Mouse (Mus musculus): ENCODE measurements around the gene Pycard. TPM values are rescaled to one million over a fixed set of nuclear protein-coding genes. Genes with fewer than 3 reads are reported as not detected.
"Not testable (repeated sequence)": the region's sequence is repeated elsewhere in the genome, so short reads cannot be mapped to it uniquely, and the experiment has no call there.

The Pycard gene
- total RNA-seq (2021): 1 to 10 TPM; 2.9 to 4.5 TPM
- long read RNA-seq, experiment 1, partial matches to known transcripts: 0 of 11 reads
- long read RNA-seq, experiment 1, other reads (novel, unspliced or antisense): 9 of 11 reads
- long read RNA-seq, experiment 2, partial matches to known transcripts: 0 of 7 reads
- long read RNA-seq, experiment 2, other reads (novel, unspliced or antisense): 4 of 7 reads

GRCm38 (mm10) chr7:127993341-127993977 lies at the start of gene Pycard:
Pycard (minus strand) TSS chr7:127993867.
- DNase-seq (ENCODE audit: low spot score in 2 of 2): no peak

- not testable (repeated sequence) for DNase-seq (ENCODE audit: low spot score in 2 of 2)
These were observed 48.6 kb upstream of the Pycard start for GRCm38 (mm10) chr7:128042161-128042820.

- DNase-seq (ENCODE audit: low spot score in 2 of 2): no peak
These were observed 39.9 kb upstream of the Pycard start for GRCm38 (mm10) chr7:128033616-128034015.

GRCm38 (mm10) chr7:128032989-128033293 lies 39.3 kb upstream of the Pycard start:
- DNase-seq (ENCODE audit: low spot score in 2 of 2): no peak

- DNase-seq (ENCODE audit: low spot score in 2 of 2): no peak
These were observed 38.8 kb upstream of the Pycard start for GRCm38 (mm10) chr7:128032290-128032988.

- no peak for DNase-seq (ENCODE audit: low spot score in 2 of 2)
These were observed 37.8 kb upstream of the Pycard start for GRCm38 (mm10) chr7:128031403-128031976.

GRCm38 (mm10) chr7:128025381-128025780 lies 31.7 kb upstream of the Pycard start:
- no peak for DNase-seq (ENCODE audit: low spot score in 2 of 2)

GRCm38 (mm10) chr7:128024932-128025331 lies 31.3 kb upstream of the Pycard start:
- no peak for DNase-seq (ENCODE audit: low spot score in 2 of 2)

- no peak for DNase-seq (ENCODE audit: low spot score in 2 of 2)
These were observed 30.7 kb upstream of the Pycard start for GRCm38 (mm10) chr7:128024364-128024763.

- DNase-seq (ENCODE audit: low spot score in 2 of 2): no peak
These were observed 29.9 kb upstream of the Pycard start for GRCm38 (mm10) chr7:128023565-128023964.

- DNase-seq (ENCODE audit: low spot score in 2 of 2): no peak
These were observed 29.3 kb upstream of the Pycard start for GRCm38 (mm10) chr7:128022974-128023373.

GRCm38 (mm10) chr7:128019187-128019586 lies 25.5 kb upstream of the Pycard start:
- no peak for DNase-seq (ENCODE audit: low spot score in 2 of 2)

- DNase-seq (ENCODE audit: low spot score in 2 of 2): no peak
These were observed 24.6 kb upstream of the Pycard start for GRCm38 (mm10) chr7:128018275-128018674.

- no peak for DNase-seq (ENCODE audit: low spot score in 2 of 2)
These were observed 23.0 kb upstream of the Pycard start for GRCm38 (mm10) chr7:128016650-128017049.

- not testable (repeated sequence) for DNase-seq (ENCODE audit: low spot score in 2 of 2)
These were observed 22.5 kb upstream of the Pycard start for GRCm38 (mm10) chr7:128016134-128016533.

- no peak for DNase-seq (ENCODE audit: low spot score in 2 of 2)
These were observed 19.4 kb upstream of the Pycard start for GRCm38 (mm10) chr7:128013116-128013515.

- no peak for DNase-seq (ENCODE audit: low spot score in 2 of 2)
These were observed 18.6 kb upstream of the Pycard start for GRCm38 (mm10) chr7:128012136-128012780.

GRCm38 (mm10) chr7:128009715-128010340 lies 16.2 kb upstream of the Pycard start:
- DNase-seq (ENCODE audit: low spot score in 2 of 2): no peak

- no peak for DNase-seq (ENCODE audit: low spot score in 2 of 2)
These were observed 12.5 kb upstream of the Pycard start for GRCm38 (mm10) chr7:128006193-128006592.

GRCm38 (mm10) chr7:128004487-128005362 lies 11.1 kb upstream of the Pycard start:
- DNase-seq (ENCODE audit: low spot score in 2 of 2): no peak
